In the genomic region with DNA sequence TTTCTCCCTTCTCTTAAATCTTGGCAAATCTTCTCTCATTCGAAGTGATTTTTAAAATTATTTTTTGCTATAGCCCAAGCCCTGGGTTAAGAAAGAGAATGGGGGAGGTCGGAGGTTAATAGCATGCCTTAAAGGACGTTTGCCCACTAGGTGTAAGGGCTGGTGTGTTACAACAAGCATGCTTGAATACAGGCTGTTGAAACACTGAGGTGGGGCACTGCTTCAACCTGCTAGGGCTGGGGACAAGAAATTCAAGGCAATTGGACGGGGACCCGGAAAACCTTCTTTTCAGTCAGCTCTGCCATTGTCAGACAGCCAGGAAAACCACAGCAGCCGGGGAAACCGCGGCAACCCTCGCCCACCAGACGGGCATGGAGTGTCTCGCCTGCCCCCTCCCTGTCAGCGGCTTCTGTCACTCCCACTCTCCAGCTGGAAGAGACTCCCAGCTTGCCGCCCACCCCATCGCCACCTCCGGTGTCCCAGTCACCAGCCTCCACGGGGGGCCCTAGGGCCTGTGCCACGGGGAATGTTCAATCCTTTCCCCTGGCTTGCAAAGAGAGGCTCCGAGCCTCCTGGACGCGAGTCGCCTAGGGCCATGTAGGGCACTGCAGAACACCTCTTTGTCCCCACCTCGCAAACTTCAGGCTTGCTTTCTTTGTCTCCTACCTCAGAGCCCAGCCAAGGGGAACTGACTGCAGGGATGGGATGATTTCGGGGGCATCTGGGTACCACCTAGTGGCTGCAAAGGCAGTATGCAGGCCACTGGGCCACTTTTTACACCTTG, we compare ENCODE assay signal across 8 mouse cellular contexts. TPM values are rescaled to one million over a fixed set of nuclear protein-coding genes. Genes with fewer than 3 reads are reported as not detected.
A peak's percentile ranks its signal among the peaks of the same experiment; 100 is the strongest.
DNase-seq lines count a peak whose midpoint lies in the region; ATAC-seq and TF ChIP-seq lines count a peak whose summit lies in the region.

No protein-coding gene starts in this region.

- peak overlapping the region; percentile 42; the same call in 1 of the 2 replicates for H3K4me3 ChIP-seq in spleen, adult 2 months (ENCODE audit: extremely low read depth, insufficient read depth, insufficient read length)
- peak overlapping the region; percentile 29 for H3K4me3 ChIP-seq in liver, embryonic 15.5 days (replicated peaks)
- H3K4me3 ChIP-seq in neural tube, embryonic 11.5 days (ENCODE audit: low read depth, low read length), result peak overlapping the region; percentile 39

- DNase-seq in spleen, adult 2 months (ENCODE audit: low read depth in 1 of 2, low spot score in 2 of 2), result peak; percentile 2 to 18
- DNase-seq in spleen, adult 12 weeks (ENCODE audit: low spot score), result no peak
- peak; percentile 62 to 64 for DNase-seq in cerebellum, postnatal 14 days
- DNase-seq in frontal cortex, postnatal 36 days (ENCODE audit: low spot score in 2 of 2), result peak; percentile 71 to 76
- DNase-seq in layer of hippocampus, adult 18-20 months (ENCODE audit: low spot score in 2 of 2), result peak; percentile 82 to 90
- DNase-seq in neural tube, embryonic 11.5 days (ENCODE audit: low spot score), result peak; percentile 74
- DNase-seq in thymus, adult 18-20 months, result peak; percentile 10 to 15

- no peak for ATAC-seq in liver, embryonic 15.5 days (ENCODE audit: insufficient read depth)
- peak; percentile 91 for ATAC-seq in neural tube, embryonic 11.5 days (ENCODE audit: insufficient read depth, low FRiP score, low TSS enrichment)

- H3K27ac ChIP-seq in spleen, adult 2 months (ENCODE audit: insufficient read depth, low read length), result no peak overlapping the region
- no peak overlapping the region for H3K27ac ChIP-seq in liver, embryonic 15.5 days (replicated peaks)
- H3K27ac ChIP-seq in neural tube, embryonic 11.5 days (ENCODE audit: low read depth, low read length), result no peak overlapping the region

- no peak for TF ChIP-seq POLR2A in spleen, adult 2 months (IDR thresholded peaks at IDR 0.05; ENCODE audit: low read depth, low read length)

- H3K9me3 ChIP-seq in liver, embryonic 15.5 days (replicated peaks), result no peaks in the 10 kb centered on the region
- no peaks in the 10 kb centered on the region for H3K9me3 ChIP-seq in neural tube, embryonic 11.5 days (ENCODE audit: control insufficient read depth, low read length)

- WGBS in spleen, adult 2 months, result 10% methylated on average over 23 of the region's 23 CpGs
- WGBS in liver, embryonic 15.5 days (ENCODE audit: insufficient replicate concordance), result 5% methylated on average over 23 of the region's 23 CpGs
- 12% methylated on average over 23 of the region's 23 CpGs for WGBS in neural tube, embryonic 11.5 days

- peaks cover 6% of the 10 kb centered on the region for H3K4me1 ChIP-seq in spleen, adult 2 months (ENCODE audit: control insufficient read depth, insufficient read depth, insufficient read length)
- no peaks in the 10 kb centered on the region for H3K4me1 ChIP-seq in liver, embryonic 15.5 days (replicated peaks)
- no peaks in the 10 kb centered on the region for H3K4me1 ChIP-seq in neural tube, embryonic 11.5 days (ENCODE audit: control insufficient read depth, insufficient read depth, low read length)

- peak overlapping the region; percentile 56 for H3K4me2 ChIP-seq in liver, embryonic 15.5 days
- H3K4me2 ChIP-seq in neural tube, embryonic 11.5 days (ENCODE audit: low read depth), result peak overlapping the region; percentile 64

- peak; percentile 59; the same call in 1 of the 2 replicates for TF ChIP-seq CTCF in spleen, adult 2 months (IDR thresholded peaks at IDR 0.05; ENCODE audit: extremely low read depth, insufficient read depth, insufficient read length, insufficient replicate concordance)

- no peaks in the 10 kb centered on the region for H3K36me3 ChIP-seq in spleen, adult 2 months (ENCODE audit: control insufficient read depth, insufficient read depth, low read length)
- no peaks in the 10 kb centered on the region for H3K36me3 ChIP-seq in liver, embryonic 15.5 days (replicated peaks)
- H3K36me3 ChIP-seq in neural tube, embryonic 11.5 days (ENCODE audit: control insufficient read depth, insufficient read depth, low read length), result no peaks in the 10 kb centered on the region

- H3K9ac ChIP-seq in liver, embryonic 15.5 days, result no peak overlapping the region
- peak overlapping the region; percentile 83 for H3K9ac ChIP-seq in neural tube, embryonic 11.5 days (ENCODE audit: low read length)

- H3K27me3 ChIP-seq in spleen, adult 2 months (ENCODE audit: control insufficient read depth, insufficient read depth, low read length), result 0 out of 2 replicates have a peak, but pooled peaks cover 2% of the 10 kb centered on the region
- no peaks in the 10 kb centered on the region for H3K27me3 ChIP-seq in liver, embryonic 15.5 days
- H3K27me3 ChIP-seq in neural tube, embryonic 11.5 days (ENCODE audit: control insufficient read depth, insufficient read depth, low read length), result no peaks in the 10 kb centered on the region

RNA-seq across cellular contexts. Expression of gene Acvr1c, which starts 33.4 kb away (rescaled TPM):
- polyA plus RNA-seq in spleen, adult 2 months (2012; rRNA removed), result 0.06 and 0.14 TPM in 2 replicates
- total RNA-seq in layer of hippocampus, adult 18-20 months (2021), result 10 to 100 TPM; 14.5 to 17.0 TPM
- 0.02 TPM in 1 of 2 replicates, not detected in the other for polyA plus RNA-seq in liver, embryonic 15.5 days (2015; fragmentation: Nextera tagmentation; extraction: Ambion mirVana)
- polyA plus RNA-seq in neural tube, embryonic 11.5 days (2014; fragmentation: Nextera tagmentation; extraction: Ambion mirVana), result 0.19 and 0.53 TPM in 2 replicates
